10 mouse cellular contexts compared by ENCODE assay signal in the genomic region with DNA sequence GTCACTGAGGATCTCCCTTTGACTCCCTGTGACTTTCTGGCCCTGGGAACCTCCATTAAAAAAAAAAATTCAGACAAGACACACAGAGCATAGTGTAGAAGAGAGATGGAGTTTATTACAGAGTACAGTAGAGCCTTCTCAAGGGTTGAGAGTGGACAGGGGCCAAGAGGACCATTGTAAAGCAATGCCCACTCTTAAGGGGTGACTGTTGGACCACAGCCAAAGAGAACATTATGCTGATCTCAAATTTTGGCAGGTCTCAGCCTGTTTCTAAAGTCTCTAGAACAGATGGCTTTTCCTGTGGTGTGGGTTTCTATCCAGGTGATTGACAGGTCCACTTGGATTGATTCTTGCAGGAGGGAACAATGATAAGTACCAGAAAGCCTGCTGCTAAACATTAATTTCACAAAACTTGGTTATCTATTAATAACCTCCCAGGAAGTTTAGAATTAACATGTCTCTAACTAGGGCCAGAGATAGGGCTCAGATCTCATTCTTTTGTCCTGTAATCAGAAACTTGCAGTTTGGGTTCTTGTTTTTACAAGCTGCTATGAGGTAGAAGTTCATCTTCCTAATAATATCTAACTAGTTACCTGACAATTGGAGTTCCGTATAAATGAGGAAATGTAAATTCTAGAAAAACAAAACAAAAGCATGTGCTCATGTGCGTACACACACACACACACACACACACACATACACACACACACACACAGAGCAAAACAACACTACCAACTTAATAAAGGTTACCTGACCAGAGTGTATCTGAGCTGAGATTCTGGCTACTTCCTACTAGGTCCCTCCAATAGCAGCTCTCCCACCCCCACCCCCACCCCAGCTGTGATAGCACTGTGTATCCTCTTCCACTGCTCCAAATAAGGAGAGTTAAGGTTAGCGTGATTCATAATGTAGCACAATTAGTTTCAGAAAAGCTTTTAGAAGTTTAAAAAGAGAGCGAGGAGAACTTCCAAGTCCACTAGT. TPM values are rescaled to one million over a fixed set of nuclear protein-coding genes. Genes with fewer than 3 reads are reported as not detected.
DNase-seq lines count a peak whose midpoint lies in the region; ATAC-seq and TF ChIP-seq lines count a peak whose summit lies in the region.
"Had no signal": no experiment of that assay in that cellular context is flagged by ENCODE, and none has a peak within 500 bp of the region (broad histone marks: within the 10 kb centered on the region; RNA-seq: fewer than 3 reads in every experiment).

No protein-coding gene starts in this region.

- no peak for ATAC-seq in embryonic facial prominence, embryonic 12.5 days (ENCODE audit: insufficient number of reproducible peaks, insufficient read depth, low FRiP score, low TSS enrichment)
- peak; percentile 28; the same call in 1 of the 2 replicates for ATAC-seq in embryonic facial prominence, embryonic 14.5 days (ENCODE audit: low read depth)

- WGBS in embryonic facial prominence, embryonic 12.5 days, result 60% methylated on average over 4 of the region's 4 CpGs
- 74% methylated on average over 4 of the region's 4 CpGs for WGBS in embryonic facial prominence, embryonic 10.5 days
- WGBS in kidney, adult 2 months, result 42% methylated on average over 4 of the region's 4 CpGs
- WGBS in embryonic facial prominence, embryonic 14.5 days, result 61% methylated on average over 4 of the region's 4 CpGs

- no peaks in the 10 kb centered on the region for H3K27me3 ChIP-seq in embryonic facial prominence, embryonic 12.5 days
- H3K27me3 ChIP-seq in embryonic facial prominence, embryonic 10.5 days (replicated peaks; ENCODE audit: low read depth, poor library complexity, severe bottlenecking), result no peaks in the 10 kb centered on the region
- no peaks in the 10 kb centered on the region for H3K27me3 ChIP-seq in kidney, adult 2 months (replicated peaks; ENCODE audit: control insufficient read depth, insufficient read depth, low read length)
- H3K27me3 ChIP-seq in embryonic facial prominence, embryonic 14.5 days (replicated peaks; ENCODE audit: control insufficient read depth, insufficient read depth, low read length), result no peaks in the 10 kb centered on the region
- H3K27me3 ChIP-seq: megakaryocyte, embryonic 14.5 days; Patski had no signal

- no peak for TF ChIP-seq CTCF in kidney, adult 2 months (conservative IDR thresholded peaks at IDR 0.05; ENCODE audit: insufficient read depth, insufficient read length, low read depth, low read length)

- peak overlapping the region; percentile 14; the same call in 1 of the 2 replicates for H3K4me2 ChIP-seq in embryonic facial prominence, embryonic 12.5 days (replicated peaks)
- peak overlapping the region; percentile 41 for H3K4me2 ChIP-seq in embryonic facial prominence, embryonic 14.5 days (ENCODE audit: low read depth, low read length)

- H3K27ac ChIP-seq in embryonic facial prominence, embryonic 12.5 days, result 0 out of 2 replicates have a peak overlapping the region, but pooled peaks have one; percentile 3
- H3K27ac ChIP-seq in embryonic facial prominence, embryonic 10.5 days (replicated peaks), result no peak overlapping the region
- peak overlapping the region; percentile 45; the same call in 1 of the 2 replicates for H3K27ac ChIP-seq in kidney, adult 2 months (ENCODE audit: insufficient read depth, low read depth, low read length)
- H3K27ac ChIP-seq in embryonic facial prominence, embryonic 14.5 days (replicated peaks; ENCODE audit: low read depth, low read length), result no peak overlapping the region

- no peak for TF ChIP-seq POLR2A in kidney, adult 2 months (IDR thresholded peaks at IDR 0.05; ENCODE audit: low read depth, low read length)

- no peaks in the 10 kb centered on the region for H3K36me3 ChIP-seq in embryonic facial prominence, embryonic 12.5 days
- no peaks in the 10 kb centered on the region for H3K36me3 ChIP-seq in embryonic facial prominence, embryonic 10.5 days (replicated peaks)
- no peaks in the 10 kb centered on the region for H3K36me3 ChIP-seq in kidney, adult 2 months (ENCODE audit: control insufficient read depth, insufficient read depth, low read length)
- no peaks in the 10 kb centered on the region for H3K36me3 ChIP-seq in embryonic facial prominence, embryonic 14.5 days (ENCODE audit: control insufficient read depth, insufficient read depth, low read length)

- no peak overlapping the region for H3K9ac ChIP-seq in embryonic facial prominence, embryonic 12.5 days
- H3K9ac ChIP-seq in embryonic facial prominence, embryonic 14.5 days (ENCODE audit: low read depth, low read length), result no peak overlapping the region

- H3K4me3 ChIP-seq in embryonic facial prominence, embryonic 12.5 days, result no peak overlapping the region
- H3K4me3 ChIP-seq in embryonic facial prominence, embryonic 10.5 days, result no peak overlapping the region
- 0 out of 2 replicates have a peak overlapping the region, but pooled peaks have one; percentile 14 for H3K4me3 ChIP-seq in kidney, adult 2 months (ENCODE audit: insufficient read depth, low read depth, low read length)
- H3K4me3 ChIP-seq in embryonic facial prominence, embryonic 14.5 days (ENCODE audit: low read depth, low read length), result peak overlapping the region; percentile 10; the same call in 1 of the 2 replicates
- H3K4me3 ChIP-seq: megakaryocyte, embryonic 14.5 days had no signal

- DNase-seq in embryonic facial prominence, embryonic 10.5 days (ENCODE audit: low spot score), result no peak
- peak; percentile 82 for DNase-seq in kidney, adult 2 months
- DNase-seq in kidney, postnatal 14 days, result no peak
- peak; percentile 68 for DNase-seq in embryonic facial prominence, embryonic 14.5 days (ENCODE audit: low spot score)
- peak; percentile 13 for DNase-seq in lung, postnatal 10 days
- DNase-seq in thymus, postnatal 25 days, result no peak
- DNase-seq in right cerebral cortex, adult 18-20 months, result no peak

- peaks cover 24% of the 10 kb centered on the region for H3K4me1 ChIP-seq in embryonic facial prominence, embryonic 12.5 days
- H3K4me1 ChIP-seq in embryonic facial prominence, embryonic 10.5 days, result peaks cover 26% of the 10 kb centered on the region
- H3K4me1 ChIP-seq in kidney, adult 2 months (ENCODE audit: control insufficient read depth, insufficient read depth, low read length), result peaks cover 5% of the 10 kb centered on the region; the same call in 1 of the 2 replicates
- H3K4me1 ChIP-seq in embryonic facial prominence, embryonic 14.5 days (ENCODE audit: control insufficient read depth, insufficient read depth, low read length), result peaks cover 20% of the 10 kb centered on the region

- no peaks in the 10 kb centered on the region for H3K9me3 ChIP-seq in embryonic facial prominence, embryonic 12.5 days
- H3K9me3 ChIP-seq in embryonic facial prominence, embryonic 10.5 days, result no peaks in the 10 kb centered on the region
- H3K9me3 ChIP-seq in embryonic facial prominence, embryonic 14.5 days (ENCODE audit: control insufficient read depth, low read length), result no peaks in the 10 kb centered on the region
- H3K9me3 ChIP-seq: megakaryocyte, embryonic 14.5 days had no signal

RNA-seq across cellular contexts. Expression of a gene that starts 1.0 kb away (rescaled TPM):
- 54.4 and 63.8 TPM in 2 replicates for polyA plus RNA-seq in embryonic facial prominence, embryonic 12.5 days (2016; fragmentation: Nextera tagmentation; extraction: Ambion mirVana)
- polyA plus RNA-seq in embryonic facial prominence, embryonic 10.5 days (2016; fragmentation: Nextera tagmentation; extraction: Ambion mirVana), result 23.7 and 24.1 TPM in 2 replicates
- 31.2 and 35.6 TPM in 2 replicates for polyA plus RNA-seq in kidney, adult 2 months (2012; rRNA removed)
- 32.1 and 34.5 TPM in 2 replicates for polyA plus RNA-seq in embryonic facial prominence, embryonic 14.5 days (2014; fragmentation: Nextera tagmentation; extraction: Ambion mirVana)

RNA-seq across cellular contexts. Expression of a gene that starts 45.7 kb away (rescaled TPM):
- polyA plus RNA-seq in embryonic facial prominence, embryonic 12.5 days (2016; fragmentation: Nextera tagmentation; extraction: Ambion mirVana), result 24.4 and 25.5 TPM in 2 replicates
- polyA plus RNA-seq in embryonic facial prominence, embryonic 10.5 days (2016; fragmentation: Nextera tagmentation; extraction: Ambion mirVana), result 9.9 and 10.4 TPM in 2 replicates
- polyA plus RNA-seq in kidney, adult 2 months (2012; rRNA removed), result 3.4 and 3.7 TPM in 2 replicates
- 11.8 and 14.9 TPM in 2 replicates for polyA plus RNA-seq in embryonic facial prominence, embryonic 14.5 days (2014; fragmentation: Nextera tagmentation; extraction: Ambion mirVana)

Comparison
In these comparisons a context has a peak if more than half of its experiments do, and no peak if none do; other contexts are left out.
1. H3K27ac ChIP-seq: peak in embryonic facial prominence, embryonic 12.5 days (single experiment) and kidney, adult 2 months (single experiment); none in embryonic facial prominence, embryonic 10.5 days (single experiment) and embryonic facial prominence, embryonic 14.5 days (single experiment).
2. H3K4me3 ChIP-seq: peak in kidney, adult 2 months (single experiment) and embryonic facial prominence, embryonic 14.5 days (single experiment); none in embryonic facial prominence, embryonic 12.5 days (single experiment) and embryonic facial prominence, embryonic 10.5 days (single experiment).
3. DNase-seq: peak in kidney, adult 2 months (single experiment), embryonic facial prominence, embryonic 14.5 days (single experiment) and lung, postnatal 10 days (single experiment); none in embryonic facial prominence, embryonic 10.5 days (single experiment), kidney, postnatal 14 days (single experiment), thymus, postnatal 25 days (single experiment) and right cerebral cortex, adult 18-20 months (single experiment).